Mouse (Mus musculus): Measurements from ENCODE around the gene Mef2a. TPM values are rescaled to one million over a fixed set of nuclear protein-coding genes. Genes with fewer than 3 reads are reported as not detected.

The Mef2a gene
- polyA plus RNA-seq, 1 experiment from 2014 or later = 59.1 TPM

DNA sequence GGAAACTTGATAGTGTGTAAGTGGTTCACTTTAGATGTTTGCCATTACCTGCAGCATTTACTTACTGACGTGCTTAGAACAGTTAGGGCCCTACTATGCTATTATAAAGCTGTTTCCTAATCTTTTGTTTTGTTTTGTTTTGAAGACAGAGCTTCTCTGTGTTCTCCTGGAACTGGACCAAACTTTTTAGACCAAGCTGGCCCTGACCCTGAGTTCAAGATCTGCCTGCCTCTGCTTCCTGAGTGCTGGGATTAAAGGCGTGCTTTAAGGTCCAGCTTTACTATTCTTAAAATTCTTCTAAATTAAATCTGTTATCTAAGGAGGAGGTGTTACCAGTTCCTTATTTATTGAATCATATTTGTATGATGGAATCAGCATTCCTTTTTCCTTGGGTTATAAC, 126.6 kb downstream of the Mef2a start:
- 62% methylated on average over 2 of the region's 2 CpGs for WGBS
- no peak for DNase-seq (ENCODE audit: low spot score)

DNA sequence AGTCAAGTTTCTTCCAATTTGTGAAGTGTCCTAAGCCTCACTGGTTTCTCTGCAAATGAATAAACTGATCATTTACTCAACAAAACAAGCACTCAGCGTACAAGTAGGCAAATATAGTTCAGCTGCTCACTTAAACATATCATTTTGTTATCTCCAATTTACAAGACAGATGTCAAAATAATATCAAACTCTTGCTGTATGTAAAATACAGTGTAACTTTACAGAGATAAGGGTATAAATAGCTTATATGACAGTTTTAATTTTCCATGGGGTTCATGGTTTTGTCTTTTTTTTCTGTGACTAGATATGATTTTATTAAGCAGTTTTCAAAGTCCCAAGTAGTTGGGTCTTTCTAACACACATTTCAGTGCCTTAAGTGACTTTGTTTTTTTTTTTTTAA, 127.4 kb downstream of the Mef2a start:
- no peaks in the 10 kb centered on the region for H3K9me3 ChIP-seq (ENCODE audit: control insufficient read depth, low read length)
- peaks cover 22% of the 10 kb centered on the region for H3K36me3 ChIP-seq (ENCODE audit: control insufficient read depth, insufficient read depth, low read length)
- DNase-seq (ENCODE audit: low spot score) (no peak), ATAC-seq (ENCODE audit: low read depth) (no peak)
- H3K27me3 ChIP-seq (replicated peaks; ENCODE audit: control insufficient read depth, insufficient read depth, low read length) = no peaks in the 10 kb centered on the region
- no peaks in the 10 kb centered on the region for H3K4me1 ChIP-seq (ENCODE audit: control insufficient read depth, insufficient read depth, low read length)
- no peak overlapping the region for H3K9ac ChIP-seq (ENCODE audit: low read depth, low read length)
- no peak overlapping the region for H3K27ac ChIP-seq (replicated peaks; ENCODE audit: low read depth, low read length)
- 88% methylated on average over 1 of the region's 1 CpGs for WGBS
- no peak overlapping the region for H3K4me2 ChIP-seq (ENCODE audit: low read depth, low read length)
- H3K4me3 ChIP-seq (ENCODE audit: low read depth, low read length) = no peak overlapping the region

More for the DNA sequence above, 126.6 kb downstream of the Mef2a start:
- no peak overlapping the region for H3K4me2 ChIP-seq (ENCODE audit: low read depth, low read length)
- no peaks in the 10 kb centered on the region for H3K27me3 ChIP-seq (replicated peaks; ENCODE audit: control insufficient read depth, insufficient read depth, low read length)
- no peak overlapping the region for H3K4me3 ChIP-seq (ENCODE audit: low read depth, low read length)
- no peak for ATAC-seq (ENCODE audit: low read depth)
- H3K9ac ChIP-seq (ENCODE audit: low read depth, low read length) = no peak overlapping the region
- H3K27ac ChIP-seq (replicated peaks; ENCODE audit: low read depth, low read length) = no peak overlapping the region
- no peaks in the 10 kb centered on the region for H3K9me3 ChIP-seq (ENCODE audit: control insufficient read depth, low read length)
- H3K4me1 ChIP-seq (ENCODE audit: control insufficient read depth, insufficient read depth, low read length) = no peaks in the 10 kb centered on the region
- peaks cover 29% of the 10 kb centered on the region for H3K36me3 ChIP-seq (ENCODE audit: control insufficient read depth, insufficient read depth, low read length)

DNA sequence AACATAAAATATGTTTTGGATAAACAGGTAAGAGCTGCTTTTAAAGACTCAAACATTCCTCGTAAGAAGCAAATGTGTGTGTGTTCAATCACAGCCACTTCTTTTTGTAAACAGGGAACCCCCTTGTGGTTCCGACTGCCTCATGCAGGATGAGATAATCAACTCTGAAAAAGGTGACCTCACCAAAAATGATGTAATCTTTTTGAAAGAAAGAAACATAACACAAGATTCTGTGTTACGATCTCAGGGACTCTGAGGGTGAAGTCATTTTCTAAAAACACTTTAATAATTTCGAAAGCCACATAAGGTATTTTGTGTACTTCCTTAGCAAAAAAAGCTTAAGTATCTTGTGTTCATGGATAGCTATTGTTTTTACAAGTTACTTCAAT, 128.8 kb downstream of the Mef2a start:
- no peaks in the 10 kb centered on the region for H3K4me1 ChIP-seq (ENCODE audit: control insufficient read depth, insufficient read depth, low read length)
- peak; percentile 71 for DNase-seq (ENCODE audit: low spot score)
- no peaks in the 10 kb centered on the region for H3K27me3 ChIP-seq (replicated peaks; ENCODE audit: control insufficient read depth, insufficient read depth, low read length)
- H3K4me3 ChIP-seq (ENCODE audit: low read depth, low read length) = no peak overlapping the region
- H3K27ac ChIP-seq (replicated peaks; ENCODE audit: low read depth, low read length) = no peak overlapping the region
- 50% methylated on average over 4 of the region's 4 CpGs for WGBS
- H3K9ac ChIP-seq (ENCODE audit: low read depth, low read length) = no peak overlapping the region
- H3K36me3 ChIP-seq (ENCODE audit: control insufficient read depth, insufficient read depth, low read length) = peaks cover 21% of the 10 kb centered on the region; the same call in 1 of the 2 replicates
- H3K9me3 ChIP-seq (ENCODE audit: control insufficient read depth, low read length) = no peaks in the 10 kb centered on the region
- no peak for ATAC-seq (ENCODE audit: low read depth)
- H3K4me2 ChIP-seq (ENCODE audit: low read depth, low read length) = no peak overlapping the region

DNA sequence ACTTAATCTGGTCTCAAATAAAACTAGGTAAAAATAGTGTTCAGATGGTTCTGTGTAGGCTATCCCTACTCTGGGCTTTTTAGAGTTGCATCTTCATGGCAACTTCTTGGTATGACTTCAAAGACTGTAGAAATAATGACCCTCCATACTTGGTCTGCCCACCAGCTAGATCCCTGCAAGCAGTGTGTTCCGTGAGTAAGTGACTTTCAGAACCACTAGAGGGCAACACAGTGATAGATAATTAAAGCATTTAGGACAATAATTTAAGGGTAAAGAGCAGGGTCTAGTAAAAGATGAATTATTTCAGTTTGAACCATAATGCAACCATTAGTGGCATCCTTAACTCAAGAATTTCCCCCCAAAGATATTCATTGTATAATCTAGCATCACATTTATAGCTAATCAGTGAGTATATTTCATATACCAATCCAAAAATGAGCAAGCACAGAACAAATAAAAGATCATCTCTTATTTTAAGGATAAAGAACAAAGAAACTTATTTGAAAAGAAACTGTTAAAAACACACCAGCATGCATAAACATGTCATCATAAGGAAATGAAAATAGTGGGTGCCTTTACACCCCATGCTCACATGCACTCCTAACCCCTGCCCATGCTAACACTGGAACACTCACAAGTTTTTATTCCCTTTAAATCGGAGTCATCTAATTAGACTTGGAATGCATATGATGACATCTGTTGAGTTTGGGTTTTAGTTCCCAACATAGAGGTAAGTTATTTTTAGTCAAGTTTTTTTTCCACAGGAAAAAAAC, 129.4 kb downstream of the Mef2a start:
- no peaks in the 10 kb centered on the region for H3K27me3 ChIP-seq (replicated peaks; ENCODE audit: control insufficient read depth, insufficient read depth, low read length)
- H3K36me3 ChIP-seq (ENCODE audit: control insufficient read depth, insufficient read depth, low read length) = peaks cover 27% of the 10 kb centered on the region
- DNase-seq (ENCODE audit: low spot score) (peak; percentile 66), ATAC-seq (ENCODE audit: low read depth) (peak; percentile 45)
- no peak overlapping the region for H3K27ac ChIP-seq (replicated peaks; ENCODE audit: low read depth, low read length)
- no peak overlapping the region for H3K4me2 ChIP-seq (ENCODE audit: low read depth, low read length)
- 46% methylated on average over 2 of the region's 2 CpGs for WGBS
- no peak overlapping the region for H3K4me3 ChIP-seq (ENCODE audit: low read depth, low read length)
- H3K4me1 ChIP-seq (ENCODE audit: control insufficient read depth, insufficient read depth, low read length) = no peaks in the 10 kb centered on the region
- H3K9ac ChIP-seq (ENCODE audit: low read depth, low read length) = no peak overlapping the region
- H3K9me3 ChIP-seq (ENCODE audit: control insufficient read depth, low read length) = no peaks in the 10 kb centered on the region

DNA sequence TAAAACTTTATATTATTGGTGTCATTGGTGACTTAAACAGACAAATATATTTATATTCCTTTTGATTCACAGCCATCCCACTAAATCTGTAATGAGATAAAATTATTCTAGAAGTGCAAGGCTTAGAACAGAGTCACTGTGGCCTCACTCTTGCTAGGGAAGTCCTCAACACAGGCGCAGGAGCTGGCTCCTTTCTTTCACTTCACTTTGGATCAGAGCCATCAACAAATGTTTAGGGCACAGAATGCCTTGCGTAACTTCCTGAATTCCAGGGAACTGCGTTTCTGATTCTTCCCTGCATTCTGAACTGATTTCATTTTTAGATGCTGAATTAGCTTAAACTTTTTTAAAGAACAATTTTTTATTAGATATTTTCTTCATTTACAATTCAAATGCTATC, 130.7 kb downstream of the Mef2a start:
- WGBS = 70% methylated on average over 3 of the region's 3 CpGs
- Histone ChIP-seq H3K9me3 (ENCODE audit: control insufficient read depth, low read length) (no peaks in the 10 kb centered on the region), H3K36me3 (ENCODE audit: control insufficient read depth, insufficient read depth, low read length) (peaks cover 25% of the 10 kb centered on the region), H3K27ac (replicated peaks; ENCODE audit: low read depth, low read length) (no peak overlapping the region), H3K9ac (ENCODE audit: low read depth, low read length) (no peak overlapping the region), H3K4me3 (ENCODE audit: low read depth, low read length) (no peak overlapping the region), H3K27me3 (replicated peaks; ENCODE audit: control insufficient read depth, insufficient read depth, low read length) (no peaks in the 10 kb centered on the region), H3K4me2 (ENCODE audit: low read depth, low read length) (no peak overlapping the region), H3K4me1 (ENCODE audit: control insufficient read depth, insufficient read depth, low read length) (no peaks in the 10 kb centered on the region)
- ATAC-seq (ENCODE audit: low read depth) (no peak), DNase-seq (ENCODE audit: low spot score) (no peak)

DNA sequence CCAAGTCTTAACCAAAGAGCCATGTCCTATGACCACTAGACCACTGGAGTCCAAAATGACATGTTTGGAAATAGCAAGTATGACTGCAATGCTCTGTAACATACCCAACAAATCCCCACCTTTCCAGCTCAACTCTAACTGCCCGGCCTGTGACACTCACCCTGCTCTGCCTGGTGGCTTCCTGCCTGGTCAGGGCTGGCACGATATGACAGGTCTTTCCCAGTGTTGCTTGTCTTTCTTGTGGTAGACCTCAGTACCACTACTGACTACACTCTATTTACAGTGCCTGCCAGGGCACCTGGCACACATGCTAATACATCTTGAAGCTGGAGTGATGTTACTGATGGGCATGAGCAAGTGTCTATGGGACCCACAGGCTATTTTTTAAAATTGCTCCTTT, 134.9 kb downstream of the Mef2a start:
- no peaks in the 10 kb centered on the region for H3K27me3 ChIP-seq (replicated peaks; ENCODE audit: control insufficient read depth, insufficient read depth, low read length)
- no peak overlapping the region for H3K4me2 ChIP-seq (ENCODE audit: low read depth, low read length)
- WGBS = 88% methylated on average over 2 of the region's 2 CpGs
- H3K36me3 ChIP-seq (ENCODE audit: control insufficient read depth, insufficient read depth, low read length) = peaks cover 56% of the 10 kb centered on the region
- no peaks in the 10 kb centered on the region for H3K9me3 ChIP-seq (ENCODE audit: control insufficient read depth, low read length)
- no peak overlapping the region for H3K27ac ChIP-seq (replicated peaks; ENCODE audit: low read depth, low read length)
- no peak for DNase-seq (ENCODE audit: low spot score)
- no peak for ATAC-seq (ENCODE audit: low read depth)
- H3K4me3 ChIP-seq (ENCODE audit: low read depth, low read length) = no peak overlapping the region
- H3K4me1 ChIP-seq (ENCODE audit: control insufficient read depth, insufficient read depth, low read length) = no peaks in the 10 kb centered on the region
- H3K9ac ChIP-seq (ENCODE audit: low read depth, low read length) = no peak overlapping the region

DNA sequence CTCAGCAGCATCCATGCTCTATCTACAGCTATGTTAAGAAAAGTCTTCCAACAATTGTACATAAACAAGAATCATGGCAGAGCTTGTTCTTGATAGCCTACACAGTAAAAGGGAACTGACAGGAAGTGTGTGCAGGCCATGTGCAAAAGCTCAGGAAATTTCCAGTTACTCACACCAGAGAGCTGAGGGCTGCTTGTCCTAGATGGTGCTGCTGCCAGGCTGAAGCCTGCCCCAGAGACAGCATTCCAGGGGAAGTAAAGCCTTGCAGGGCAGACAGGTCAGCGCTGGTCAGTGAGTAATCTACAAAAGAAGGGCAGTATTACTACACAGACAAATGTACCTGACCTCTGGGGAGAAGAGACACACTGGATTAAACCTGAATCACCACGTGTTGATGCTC, 136.3 kb downstream of the Mef2a start:
- WGBS = 72% methylated on average over 2 of the region's 2 CpGs
- no peak overlapping the region for H3K4me3 ChIP-seq (ENCODE audit: low read depth, low read length)
- H3K36me3 ChIP-seq (ENCODE audit: control insufficient read depth, insufficient read depth, low read length) = peaks cover 66% of the 10 kb centered on the region

DNA sequence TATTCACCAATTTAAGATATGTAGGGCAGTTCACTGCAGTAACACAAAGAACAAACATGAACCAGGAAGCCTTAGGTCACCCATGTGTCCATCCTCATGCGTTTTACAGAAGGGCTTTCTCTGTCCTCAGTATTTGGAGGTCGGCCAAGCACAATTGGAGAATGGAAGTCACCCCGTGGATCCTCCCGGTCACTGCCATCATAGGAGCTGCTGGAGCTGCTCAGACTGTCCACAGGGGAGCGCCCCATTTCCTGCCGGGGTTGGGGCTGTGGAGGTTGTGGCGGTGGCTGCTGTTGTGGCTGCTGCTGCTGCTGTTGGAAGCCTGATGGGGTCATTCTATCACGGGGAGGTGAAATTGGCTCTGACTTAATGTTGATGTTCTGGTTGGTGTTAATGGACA, 137.9 kb downstream of the Mef2a start:
- H3K27ac ChIP-seq (replicated peaks; ENCODE audit: low read depth, low read length) = no peak overlapping the region
- H3K4me3 ChIP-seq (ENCODE audit: low read depth, low read length) = no peak overlapping the region
- H3K4me1 ChIP-seq (ENCODE audit: control insufficient read depth, insufficient read depth, low read length) = no peaks in the 10 kb centered on the region
- H3K36me3 ChIP-seq (ENCODE audit: control insufficient read depth, insufficient read depth, low read length) = peaks cover 66% of the 10 kb centered on the region
- no peak for DNase-seq (ENCODE audit: low spot score)
- no peak overlapping the region for H3K4me2 ChIP-seq (ENCODE audit: low read depth, low read length)
- no peaks in the 10 kb centered on the region for H3K27me3 ChIP-seq (replicated peaks; ENCODE audit: control insufficient read depth, insufficient read depth, low read length)
- H3K9me3 ChIP-seq (ENCODE audit: control insufficient read depth, low read length) = no peaks in the 10 kb centered on the region
- 80% methylated on average over 8 of the region's 8 CpGs for WGBS
- no peak for ATAC-seq (ENCODE audit: low read depth)
- no peak overlapping the region for H3K9ac ChIP-seq (ENCODE audit: low read depth, low read length)

More for the DNA sequence above, 136.3 kb downstream of the Mef2a start:
- H3K9ac ChIP-seq (ENCODE audit: low read depth, low read length) = no peak overlapping the region
- no peaks in the 10 kb centered on the region for H3K9me3 ChIP-seq (ENCODE audit: control insufficient read depth, low read length)
- H3K4me2 ChIP-seq (ENCODE audit: low read depth, low read length) = no peak overlapping the region
- no peak for ATAC-seq (ENCODE audit: low read depth)
- no peak for DNase-seq (ENCODE audit: low spot score)
- no peak overlapping the region for H3K27ac ChIP-seq (replicated peaks; ENCODE audit: low read depth, low read length)
- H3K27me3 ChIP-seq (replicated peaks; ENCODE audit: control insufficient read depth, insufficient read depth, low read length) = no peaks in the 10 kb centered on the region
- H3K4me1 ChIP-seq (ENCODE audit: control insufficient read depth, insufficient read depth, low read length) = no peaks in the 10 kb centered on the region

DNA sequence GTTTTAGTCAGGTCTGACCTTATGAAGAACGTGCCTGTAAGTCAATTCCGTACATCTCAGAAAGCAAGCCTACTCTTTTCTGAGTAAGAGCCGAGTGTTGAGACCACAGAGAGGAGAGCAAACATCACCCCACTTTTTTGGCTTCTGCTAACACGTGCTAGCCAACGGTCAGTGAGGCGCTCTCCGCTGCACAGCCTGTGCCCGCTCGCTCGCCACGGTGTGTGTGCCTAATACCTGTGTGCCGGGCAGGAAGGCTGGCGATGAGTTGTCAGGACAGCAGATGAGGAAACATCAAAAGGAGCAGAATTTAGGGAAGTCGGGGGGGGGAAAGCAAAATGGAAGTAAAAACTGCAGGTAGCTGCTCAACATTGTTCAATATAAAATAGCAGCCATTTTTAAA, 140.2 kb downstream of the Mef2a start:
- no peak overlapping the region for H3K27ac ChIP-seq (replicated peaks; ENCODE audit: low read depth, low read length)
- H3K4me1 ChIP-seq (ENCODE audit: control insufficient read depth, insufficient read depth, low read length) = no peaks in the 10 kb centered on the region
- no peak for DNase-seq (ENCODE audit: low spot score)
- no peak overlapping the region for H3K4me3 ChIP-seq (ENCODE audit: low read depth, low read length)
- no peak overlapping the region for H3K4me2 ChIP-seq (ENCODE audit: low read depth, low read length)
- H3K27me3 ChIP-seq (replicated peaks; ENCODE audit: control insufficient read depth, insufficient read depth, low read length) = no peaks in the 10 kb centered on the region
- no peak overlapping the region for H3K9ac ChIP-seq (ENCODE audit: low read depth, low read length)
- WGBS = 92% methylated on average over 14 of the region's 14 CpGs
- H3K9me3 ChIP-seq (ENCODE audit: control insufficient read depth, low read length) = no peaks in the 10 kb centered on the region
- no peak for ATAC-seq (ENCODE audit: low read depth)
- H3K36me3 ChIP-seq (ENCODE audit: control insufficient read depth, insufficient read depth, low read length) = peaks cover 53% of the 10 kb centered on the region
